Mouse (Mus musculus): Measurements from ENCODE around the gene Miga1.

- no peak for TF ChIP-seq CTCF (conservative IDR thresholded peaks at IDR 0.05; ENCODE audit: insufficient read depth, insufficient read length, low read depth, low read length)
- TF ChIP-seq POLR2A (IDR thresholded peaks at IDR 0.05; ENCODE audit: low read depth, low read length): no peak
Observed at GRCm38 (mm10) chr3:152300376-152301337, 39.5 kb downstream of the Miga1 start.
